Mouse (Mus musculus): ENCODE measurements at regions not wholly inside any gene's neighbourhood (a gene's known extent, or its start where the extent isn't known, plus 50 kb on each side); places are given as distances from the start of the nearest gene placed in this dataset.

GRCm38 (mm10) chr2:94241301-94242050 is 83.7 kb upstream of the Hsd17b12 start:
- H3K27ac ChIP-seq (replicated peaks; ENCODE audit: low read depth, low read length) = no peak overlapping the region
- H3K9me3 ChIP-seq (ENCODE audit: control insufficient read depth, low read length) = no peaks in the 10 kb centered on the region
- peak overlapping the region; percentile 47 for H3K4me3 ChIP-seq (replicated peaks; ENCODE audit: low read depth, low read length)
- no peak overlapping the region; the same call in 1 of the 2 replicates for H3K9ac ChIP-seq (replicated peaks; ENCODE audit: low read length)
- DNase-seq = peak; percentile 74
- peak; percentile 24; the same call in 1 of the 2 replicates for ATAC-seq (ENCODE audit: low FRiP score, low TSS enrichment)
- peak overlapping the region; percentile 88 for H3K4me2 ChIP-seq (ENCODE audit: low read length)
- peaks cover 41% of the 10 kb centered on the region for H3K4me1 ChIP-seq (ENCODE audit: control insufficient read depth, insufficient read depth, low read length)
- H3K27me3 ChIP-seq (ENCODE audit: control insufficient read depth, insufficient read depth, low read length) = peaks cover 75% of the 10 kb centered on the region
- WGBS = under 1% methylated on average over 52 of the region's 55 CpGs
- no peaks in the 10 kb centered on the region for H3K36me3 ChIP-seq (ENCODE audit: control insufficient read depth, insufficient read depth, low read length)

GRCm38 (mm10) chr2:94240411-94240810 is 82.6 kb upstream of the Hsd17b12 start:
- H3K4me2 ChIP-seq (ENCODE audit: low read length) = peak overlapping the region; percentile 88
- H3K9me3 ChIP-seq (ENCODE audit: control insufficient read depth, low read length) = no peaks in the 10 kb centered on the region
- H3K4me1 ChIP-seq (ENCODE audit: control insufficient read depth, insufficient read depth, low read length) = peaks cover 35% of the 10 kb centered on the region
- peak overlapping the region; percentile 47 for H3K4me3 ChIP-seq (replicated peaks; ENCODE audit: low read depth, low read length)
- H3K27ac ChIP-seq (replicated peaks; ENCODE audit: low read depth, low read length) = no peak overlapping the region
- peaks cover 75% of the 10 kb centered on the region for H3K27me3 ChIP-seq (ENCODE audit: control insufficient read depth, insufficient read depth, low read length)
- DNase-seq = peak; percentile 30
- WGBS = under 1% methylated on average over 17 of the region's 17 CpGs
- no peaks in the 10 kb centered on the region for H3K36me3 ChIP-seq (ENCODE audit: control insufficient read depth, insufficient read depth, low read length)
- H3K9ac ChIP-seq (replicated peaks; ENCODE audit: low read length) = no peak overlapping the region
- no peak for ATAC-seq (ENCODE audit: low FRiP score, low TSS enrichment)

GRCm38 (mm10) chr2:94239573-94239972 is 81.8 kb upstream of the Hsd17b12 start:
- Histone ChIP-seq H3K4me1 (ENCODE audit: control insufficient read depth, insufficient read depth, low read length) (peaks cover 30% of the 10 kb centered on the region), H3K9ac (replicated peaks; ENCODE audit: low read length) (no peak overlapping the region), H3K27me3 (ENCODE audit: control insufficient read depth, insufficient read depth, low read length) (peaks cover 70% of the 10 kb centered on the region), H3K4me3 (replicated peaks; ENCODE audit: low read depth, low read length) (no peak overlapping the region), H3K9me3 (ENCODE audit: control insufficient read depth, low read length) (no peaks in the 10 kb centered on the region), H3K27ac (replicated peaks; ENCODE audit: low read depth, low read length) (no peak overlapping the region), H3K36me3 (ENCODE audit: control insufficient read depth, insufficient read depth, low read length) (no peaks in the 10 kb centered on the region), H3K4me2 (ENCODE audit: low read length) (peak overlapping the region; percentile 19; the same call in 1 of the 2 replicates)
- DNase-seq (no peak), ATAC-seq (ENCODE audit: low FRiP score, low TSS enrichment) (no peak)
- 11% methylated on average over 9 of the region's 9 CpGs for WGBS

GRCm38 (mm10) chr2:94236479-94236878 is 78.7 kb upstream of the Hsd17b12 start:
- ATAC-seq (ENCODE audit: low FRiP score, low TSS enrichment) (no peak), DNase-seq (no peak)
- no peak overlapping the region for H3K4me3 ChIP-seq (replicated peaks; ENCODE audit: low read depth, low read length)
- no peaks in the 10 kb centered on the region for H3K36me3 ChIP-seq (ENCODE audit: control insufficient read depth, insufficient read depth, low read length)
- no peak overlapping the region for H3K4me2 ChIP-seq (ENCODE audit: low read length)
- H3K27me3 ChIP-seq (ENCODE audit: control insufficient read depth, insufficient read depth, low read length) = peaks cover 39% of the 10 kb centered on the region
- H3K27ac ChIP-seq (replicated peaks; ENCODE audit: low read depth, low read length) = no peak overlapping the region
- peaks cover 15% of the 10 kb centered on the region for H3K4me1 ChIP-seq (ENCODE audit: control insufficient read depth, insufficient read depth, low read length)
- WGBS = 56% methylated on average over 3 of the region's 3 CpGs
- H3K9ac ChIP-seq (replicated peaks; ENCODE audit: low read length) = no peak overlapping the region
- no peaks in the 10 kb centered on the region for H3K9me3 ChIP-seq (ENCODE audit: control insufficient read depth, low read length)

GRCm38 (mm10) chr2:94233597-94233996 is 75.8 kb upstream of the Hsd17b12 start:
- Histone ChIP-seq H3K4me3 (replicated peaks; ENCODE audit: low read depth, low read length) (no peak overlapping the region), H3K9me3 (ENCODE audit: control insufficient read depth, low read length) (no peaks in the 10 kb centered on the region), H3K9ac (replicated peaks; ENCODE audit: low read length) (no peak overlapping the region), H3K27me3 (ENCODE audit: control insufficient read depth, insufficient read depth, low read length) (peaks cover 11% of the 10 kb centered on the region; the same call in 1 of the 2 replicates), H3K4me2 (ENCODE audit: low read length) (no peak overlapping the region), H3K4me1 (ENCODE audit: control insufficient read depth, insufficient read depth, low read length) (no peaks in the 10 kb centered on the region), H3K36me3 (ENCODE audit: control insufficient read depth, insufficient read depth, low read length) (no peaks in the 10 kb centered on the region), H3K27ac (replicated peaks; ENCODE audit: low read depth, low read length) (no peak overlapping the region)
- WGBS = 86% methylated on average over 7 of the region's 7 CpGs
- ATAC-seq (ENCODE audit: low FRiP score, low TSS enrichment) (no peak), DNase-seq (no peak)

GRCm38 (mm10) chr2:94219421-94219820 is 61.7 kb upstream of the Hsd17b12 start:
- no peak for ATAC-seq (ENCODE audit: low FRiP score, low TSS enrichment)
- H3K4me1 ChIP-seq (ENCODE audit: control insufficient read depth, insufficient read depth, low read length) = no peaks in the 10 kb centered on the region

GRCm38 (mm10) chr2:94217481-94217880 is 59.7 kb upstream of the Hsd17b12 start:
- Histone ChIP-seq H3K9ac (replicated peaks; ENCODE audit: low read length) (no peak overlapping the region), H3K4me3 (replicated peaks; ENCODE audit: low read depth, low read length) (no peak overlapping the region), H3K27ac (replicated peaks; ENCODE audit: low read depth, low read length) (no peak overlapping the region), H3K4me1 (ENCODE audit: control insufficient read depth, insufficient read depth, low read length) (no peaks in the 10 kb centered on the region), H3K27me3 (ENCODE audit: control insufficient read depth, insufficient read depth, low read length) (no peaks in the 10 kb centered on the region), H3K36me3 (ENCODE audit: control insufficient read depth, insufficient read depth, low read length) (no peaks in the 10 kb centered on the region), H3K9me3 (ENCODE audit: control insufficient read depth, low read length) (no peaks in the 10 kb centered on the region), H3K4me2 (ENCODE audit: low read length) (no peak overlapping the region)
- WGBS = 95% methylated on average over 3 of the region's 3 CpGs
- ATAC-seq (ENCODE audit: low FRiP score, low TSS enrichment) (no peak), DNase-seq (no peak)

More at GRCm38 (mm10) chr2:94219421-94219820, 61.7 kb upstream of the Hsd17b12 start:
- no peak overlapping the region for H3K4me2 ChIP-seq (ENCODE audit: low read length)
- H3K27me3 ChIP-seq (ENCODE audit: control insufficient read depth, insufficient read depth, low read length) = no peaks in the 10 kb centered on the region
- no peak overlapping the region for H3K4me3 ChIP-seq (replicated peaks; ENCODE audit: low read depth, low read length)
- no peak overlapping the region for H3K27ac ChIP-seq (replicated peaks; ENCODE audit: low read depth, low read length)
- no peak overlapping the region for H3K9ac ChIP-seq (replicated peaks; ENCODE audit: low read length)
- no peak for DNase-seq
- no peaks in the 10 kb centered on the region for H3K36me3 ChIP-seq (ENCODE audit: control insufficient read depth, insufficient read depth, low read length)
- 82% methylated on average over 5 of the region's 5 CpGs for WGBS
- no peaks in the 10 kb centered on the region for H3K9me3 ChIP-seq (ENCODE audit: control insufficient read depth, low read length)

GRCm38 (mm10) chr2:94215455-94215854 is 57.7 kb upstream of the Hsd17b12 start:
- Histone ChIP-seq H3K4me1 (ENCODE audit: control insufficient read depth, insufficient read depth, low read length) (no peaks in the 10 kb centered on the region), H3K4me3 (replicated peaks; ENCODE audit: low read depth, low read length) (no peak overlapping the region), H3K9me3 (ENCODE audit: control insufficient read depth, low read length) (no peaks in the 10 kb centered on the region), H3K4me2 (ENCODE audit: low read length) (no peak overlapping the region), H3K36me3 (ENCODE audit: control insufficient read depth, insufficient read depth, low read length) (no peaks in the 10 kb centered on the region), H3K9ac (replicated peaks; ENCODE audit: low read length) (no peak overlapping the region), H3K27me3 (ENCODE audit: control insufficient read depth, insufficient read depth, low read length) (no peaks in the 10 kb centered on the region), H3K27ac (replicated peaks; ENCODE audit: low read depth, low read length) (no peak overlapping the region)
- no peak for DNase-seq
- 91% methylated on average over 3 of the region's 3 CpGs for WGBS
- no peak for ATAC-seq (ENCODE audit: low FRiP score, low TSS enrichment)
